Mouse (Mus musculus): ENCODE measurements around the gene Ski. TPM values are rescaled to one million over a fixed set of nuclear protein-coding genes. Genes with fewer than 3 reads are reported as not detected.

Gene Ski
- polyA plus RNA-seq (2012; rRNA removed), result 38.4 and 44.7 TPM in 2 replicates

GRCm38 (mm10) chr4:155222552-155222840, at the start of gene Ski:
TSS of gene Ski (minus strand) at chr4:155222592.

GRCm38 (mm10) chr4:155249648-155250351, 27.4 kb upstream of the Ski start, which contains the start of gene Faap20:
TSS of gene Faap20 (plus strand) at chr4:155249802.

Other genes with a start within 250 kb of the Ski start
- gene Plch2, start 165.8 kb downstream of the Ski start, polyA plus RNA-seq (2012; rRNA removed), result 27.3 and 27.6 TPM in 2 replicates
- gene Pex10, start 155.6 kb downstream of the Ski start, polyA plus RNA-seq (2012; rRNA removed), result 21.6 and 22.7 TPM in 2 replicates
- gene Rer1, start 136.2 kb downstream of the Ski start, polyA plus RNA-seq (2012; rRNA removed), result 93.3 and 94.4 TPM in 2 replicates
- gene Morn1, start 136.0 kb downstream of the Ski start, polyA plus RNA-seq (2012; rRNA removed), result 9.6 and 11.2 TPM in 2 replicates
- 74.3 and 75.6 TPM in 2 replicates for gene Faap20, start 27.2 kb upstream of the Ski start, polyA plus RNA-seq (2012; rRNA removed)
- gene Prkcz, start 138.8 kb upstream of the Ski start, polyA plus RNA-seq (2012; rRNA removed), result 58.1 and 62.0 TPM in 2 replicates
- 0.39 and 0.74 TPM in 2 replicates for gene Gabrd, start 175.5 kb upstream of the Ski start, polyA plus RNA-seq (2012; rRNA removed)
- 5.6 and 6.5 TPM in 2 replicates for gene Cfap74, start 186.6 kb upstream of the Ski start, polyA plus RNA-seq (2012; rRNA removed)
- gene Tmem52, start 246.5 kb upstream of the Ski start, polyA plus RNA-seq (2012; rRNA removed), result 0.23 and 0.36 TPM in 2 replicates